Mouse (Mus musculus) adrenal gland, postnatal 4 days (tissue): Measurements from ENCODE around the gene Cyp2b13. TPM values are rescaled to one million over a fixed set of nuclear protein-coding genes. Genes with fewer than 3 reads are reported as not detected.
"Not testable (repeated sequence)": the region's sequence is repeated elsewhere in the genome, so short reads cannot be mapped to it uniquely, and the experiment has no call there.

Source experiments
- DNase-seq, 2 experiments: peaks; one replicate each; pipeline ENCODE4 v3.0.0; 2021 to 2022; ENCODE audit warnings: low spot score in 2 of 2, mixed read lengths in 2 of 2
- long read RNA-seq, 2 experiments: library from polyadenylated mRNA; stranded (forward); transcript quantifications; one replicate each; pipeline ENCODE4 v2.0.0; 2021
- total RNA-seq, 2 experiments: library from RNA; stranded (reverse); gene quantifications; 2 replicates each; pipeline ENCODE4 v1.2.3; 2021

Cyp2b13 gene
- under 1 TPM in 1 of 2 experiments, not detected in 1; 0.96 TPM for total RNA-seq
- long read RNA-seq, experiment 1: 0 reads
- long read RNA-seq, experiment 2: 0 reads

DNA sequence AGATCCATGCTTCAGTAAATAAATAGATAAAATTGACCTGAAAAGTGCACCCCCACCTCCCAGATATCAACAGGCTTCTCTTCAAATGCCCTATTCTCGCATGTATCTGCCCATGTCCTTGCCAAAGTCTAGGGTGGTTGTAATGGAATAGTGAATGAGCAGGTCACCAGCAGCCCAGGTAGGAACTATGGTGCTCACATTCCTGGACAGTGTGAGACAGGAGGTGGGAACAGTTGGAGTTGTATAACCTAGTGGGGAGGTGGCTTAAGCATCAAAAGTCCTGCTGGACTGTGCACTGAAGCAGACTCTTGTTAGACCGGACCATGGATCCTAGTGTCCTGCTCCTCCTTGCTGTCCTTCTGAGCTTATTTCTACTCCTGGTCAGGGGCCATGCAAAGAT, at the start of gene Cyp2b13:
Cyp2b13 (plus strand) TSS at position 301 of the 400 bp plus-strand sequence.
- not testable (repeated sequence) for DNase-seq

DNA sequence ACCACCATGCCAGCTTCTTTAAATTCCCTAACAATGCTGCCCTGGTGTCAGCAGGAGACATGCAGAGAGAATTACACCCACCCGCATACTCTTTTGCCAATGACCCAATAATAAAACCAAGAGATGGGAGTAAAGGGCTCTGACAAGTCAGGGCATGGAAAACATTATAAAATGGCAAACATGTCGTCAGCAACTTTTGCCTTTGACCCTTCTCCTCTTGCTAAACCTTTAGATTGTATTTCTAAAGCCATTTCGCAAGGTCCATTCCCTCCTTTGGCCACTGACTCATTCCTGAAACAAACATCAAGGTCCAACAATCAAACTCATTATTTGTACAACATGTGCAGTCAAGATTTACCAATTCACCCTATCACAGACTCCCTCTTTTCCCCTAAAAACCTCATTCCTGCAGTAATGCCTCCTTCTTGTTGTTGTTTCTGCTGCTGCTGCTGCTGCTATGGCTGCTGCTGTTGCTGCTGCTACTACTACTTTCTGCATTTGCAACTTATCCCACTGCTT, 41.4 kb upstream of the Cyp2b13 start:
- not testable (repeated sequence) for DNase-seq

DNA sequence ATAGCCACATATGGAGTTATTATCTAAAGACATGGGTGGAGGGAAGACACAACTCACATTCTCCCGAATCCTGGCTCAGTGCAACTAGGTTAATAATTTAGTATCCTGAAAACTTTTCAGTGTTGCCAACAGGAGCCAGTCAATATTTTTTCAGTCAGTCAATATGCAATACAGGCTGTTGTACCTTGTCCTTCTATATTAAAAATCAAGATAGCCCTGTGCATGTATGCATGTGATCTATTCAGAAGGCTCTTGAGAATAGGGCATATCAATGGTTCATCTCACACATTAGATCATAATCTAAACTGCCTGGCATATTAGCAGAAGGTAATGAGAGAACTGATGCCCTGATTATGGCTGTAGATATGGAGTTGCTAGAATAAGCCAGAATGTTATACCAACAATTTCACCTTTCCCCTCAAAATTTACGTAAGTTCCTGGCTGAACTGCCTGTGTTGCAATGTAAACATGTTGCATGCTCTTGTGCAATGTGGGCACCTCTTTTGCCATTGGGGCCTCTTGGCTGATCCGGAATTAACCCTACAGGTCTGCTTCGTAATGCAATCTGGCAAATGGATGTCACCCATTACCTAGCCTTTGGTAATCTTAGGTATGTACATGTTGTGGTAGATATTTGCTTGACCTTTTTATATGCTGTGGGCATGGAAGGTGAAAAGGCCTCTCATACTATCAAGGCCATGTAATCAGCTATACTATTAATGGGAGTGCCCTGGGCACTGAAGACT, 6.2 kb upstream of the Cyp2b13 start:
- not testable (repeated sequence) for DNase-seq

DNA sequence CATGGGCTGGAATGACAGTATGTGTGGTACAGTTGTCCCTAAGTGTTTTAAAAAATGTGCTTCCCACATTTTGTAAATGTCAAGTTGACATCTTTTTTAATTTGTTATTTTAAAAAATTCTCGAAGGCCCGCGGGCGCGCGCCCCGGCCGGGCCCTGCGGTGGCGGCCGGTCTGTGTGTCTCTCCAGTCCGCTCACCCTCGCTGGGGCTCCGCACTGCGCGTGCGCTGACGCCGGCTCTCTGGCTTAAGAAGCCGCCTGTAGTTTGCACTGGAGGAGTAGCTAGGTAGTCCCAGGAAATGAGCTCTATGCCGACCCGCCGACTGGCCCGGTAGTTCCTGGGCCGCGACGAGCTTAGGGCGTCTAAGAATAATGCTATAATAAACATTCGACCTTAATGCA, 10.4 kb downstream of the Cyp2b13 start:
- not testable (repeated sequence) for DNase-seq

DNA sequence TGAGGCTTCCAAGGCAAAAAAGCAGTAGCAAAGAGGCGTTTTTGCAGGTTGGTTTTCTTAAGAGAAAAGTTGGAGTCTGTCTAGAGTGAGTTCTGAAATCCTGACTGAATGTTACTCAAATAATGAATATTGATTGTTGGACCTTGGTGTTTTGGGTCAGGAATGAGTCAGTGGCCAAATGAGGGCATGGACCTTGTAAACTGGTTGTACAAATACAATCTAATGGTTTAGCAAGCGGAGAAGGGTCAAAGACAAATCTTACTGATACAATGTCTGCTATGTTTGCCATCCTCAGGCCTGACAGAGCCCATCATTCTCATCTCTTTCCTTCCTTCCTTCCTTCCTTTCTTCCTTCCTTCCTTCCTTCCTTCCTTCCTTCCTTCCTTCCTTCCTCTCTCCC, 21.3 kb downstream of the Cyp2b13 start:
- no peak for DNase-seq

DNA sequence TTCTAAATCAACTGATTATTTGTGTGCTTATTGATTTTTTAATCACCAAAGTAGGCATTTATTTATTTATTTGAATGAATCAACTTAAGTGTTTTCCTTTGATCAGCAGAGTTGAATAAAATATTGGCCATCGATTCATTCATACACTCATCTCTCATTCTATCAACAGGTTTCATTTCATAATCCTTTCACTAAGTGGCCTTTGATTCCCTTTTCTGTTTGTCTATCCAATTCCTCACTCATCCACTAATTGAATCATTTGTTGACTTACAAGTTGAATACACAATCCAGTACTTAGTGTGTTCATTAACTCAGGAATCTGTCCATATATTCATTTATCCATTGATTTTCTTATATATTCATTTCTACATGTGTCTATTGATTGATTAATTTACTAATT, 26.1 kb downstream of the Cyp2b13 start:
- DNase-seq: no peak

DNA sequence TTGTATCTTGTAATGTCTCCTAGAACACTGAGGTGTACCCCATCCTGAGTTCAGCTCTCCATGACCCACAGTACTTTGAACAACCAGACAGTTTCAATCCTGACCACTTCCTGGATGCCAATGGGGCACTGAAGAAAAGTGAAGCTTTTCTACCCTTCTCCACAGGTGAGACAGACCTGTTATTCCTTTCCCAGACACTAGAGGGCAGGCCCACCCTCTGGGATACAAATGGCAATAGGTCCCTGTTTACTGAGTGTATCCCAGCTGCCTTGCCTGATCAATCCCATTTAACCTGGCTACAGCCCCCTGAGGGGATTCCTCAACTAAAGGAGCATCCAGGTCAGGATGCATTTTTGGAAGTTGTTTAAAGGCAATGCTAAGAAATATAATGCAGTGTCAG, 27.3 kb downstream of the Cyp2b13 start:
- DNase-seq: not testable (repeated sequence)

DNA sequence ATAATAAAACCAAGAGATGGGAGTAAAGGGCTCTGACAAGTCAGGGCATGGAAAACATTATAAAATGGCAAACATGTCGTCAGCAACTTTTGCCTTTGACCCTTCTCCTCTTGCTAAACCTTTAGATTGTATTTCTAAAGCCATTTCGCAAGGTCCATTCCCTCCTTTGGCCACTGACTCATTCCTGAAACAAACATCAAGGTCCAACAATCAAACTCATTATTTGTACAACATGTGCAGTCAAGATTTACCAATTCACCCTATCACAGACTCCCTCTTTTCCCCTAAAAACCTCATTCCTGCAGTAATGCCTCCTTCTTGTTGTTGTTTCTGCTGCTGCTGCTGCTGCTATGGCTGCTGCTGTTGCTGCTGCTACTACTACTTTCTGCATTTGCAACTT, 78.3 kb downstream of the Cyp2b13 start:
- not testable (repeated sequence) for DNase-seq

DNA sequence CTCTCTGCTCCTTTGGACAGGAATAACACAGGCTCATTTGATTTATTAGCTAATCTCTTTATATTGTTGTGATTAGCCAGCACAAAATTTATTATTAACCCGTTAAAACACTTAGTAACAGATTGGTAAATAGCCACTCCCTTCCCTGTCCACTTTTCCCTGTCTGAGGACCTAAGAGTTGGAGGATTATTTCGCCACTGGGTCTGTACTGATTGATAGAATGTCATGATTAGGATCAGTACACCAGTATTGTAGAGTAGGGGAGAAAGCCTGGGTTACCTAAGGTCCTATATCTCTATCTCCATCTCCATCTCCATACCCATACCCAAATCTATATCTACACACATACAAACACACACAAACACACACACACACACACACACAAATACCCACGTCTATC, 82.4 kb downstream of the Cyp2b13 start:
- not testable (repeated sequence) for DNase-seq

Other genes with a start within 250 kb of the Cyp2b13 start
- 1 to 10 TPM; 4.8 to 7.7 TPM for gene Cyp2s1, start 244.6 kb upstream of the Cyp2b13 start, total RNA-seq
- 1 to 10 TPM in 1 of 2 experiments, under 1 TPM in 1; 0.14 to 1.2 TPM for gene Cyp2b10, start 163.9 kb upstream of the Cyp2b13 start, total RNA-seq
- 10 to 100 TPM in 1 of 2 experiments, under 1 TPM in 1; 0.81 to 15.3 TPM for gene Cyp2b9, start 111.9 kb downstream of the Cyp2b13 start, total RNA-seq
- gene Vmn1r184, start 198.8 kb downstream of the Cyp2b13 start, total RNA-seq: not detected
- under 1 TPM in 1 of 2 experiments, not detected in 1; 0.45 TPM for gene Cyp2a4, start 245.7 kb downstream of the Cyp2b13 start, total RNA-seq